ENCODE assay signal across 17 mouse cellular contexts in the genomic region with DNA sequence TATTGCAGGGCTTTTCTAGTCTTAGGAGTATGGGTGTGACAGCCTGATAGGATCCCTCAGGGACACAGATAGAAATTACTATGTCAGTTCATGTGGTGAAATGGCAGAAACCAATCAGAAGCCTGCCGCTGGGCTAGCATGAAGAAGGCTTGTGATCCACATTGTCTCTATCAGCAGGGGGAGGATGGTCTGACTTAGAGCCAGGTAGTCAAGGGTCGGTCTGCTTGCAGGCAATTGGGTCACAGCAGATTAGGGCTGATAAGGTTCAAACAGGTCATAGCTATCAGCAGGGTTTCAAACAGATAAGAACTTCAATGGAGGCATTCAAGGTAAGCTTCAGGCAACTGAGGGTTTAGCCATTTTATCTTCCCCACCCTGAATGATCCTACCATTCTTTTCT. TPM values are rescaled to one million over a fixed set of nuclear protein-coding genes. Genes with fewer than 3 reads are reported as not detected.
DNase-seq lines count a peak whose midpoint lies in the region; ATAC-seq and TF ChIP-seq lines count a peak whose summit lies in the region.
"Had no signal": no experiment of that assay in that cellular context is flagged by ENCODE, and none has a peak within 500 bp of the region (broad histone marks: within the 10 kb centered on the region; RNA-seq: fewer than 3 reads in every experiment).

No protein-coding gene starts in this region.

- no peaks in the 10 kb centered on the region for H3K27me3 ChIP-seq in liver, embryonic 12.5 days (replicated peaks)
- no peaks in the 10 kb centered on the region for H3K27me3 ChIP-seq in liver, embryonic 11.5 days (replicated peaks; ENCODE audit: control insufficient read depth, insufficient read depth, low read length)
- H3K27me3 ChIP-seq in intestine, embryonic 14.5 days (replicated peaks; ENCODE audit: control insufficient read depth, insufficient read depth, low read length), result no peaks in the 10 kb centered on the region
- H3K27me3 ChIP-seq in intestine, postnatal 0 days (replicated peaks; ENCODE audit: control insufficient read depth, insufficient read depth, low read length), result no peaks in the 10 kb centered on the region
- H3K27me3 ChIP-seq in forebrain, embryonic 15.5 days, result no peaks in the 10 kb centered on the region
- H3K27me3 ChIP-seq: CH12.LX; embryonic facial prominence, embryonic 12.5 days; forebrain, embryonic 12.5 days; hindbrain, embryonic 12.5 days had no signal

- DNase-seq in liver, embryonic 11.5 days (ENCODE audit: low spot score), result no peak
- DNase-seq in intestine, embryonic 14.5 days (ENCODE audit: low spot score), result no peak
- DNase-seq: cerebellum, adult 2 months; cerebellum, postnatal 14 days; forebrain, postnatal 0 days; gastrocnemius, adult 2 months; gastrocnemius, postnatal 25 days; heart, postnatal 4 days had no signal

- peaks cover 28% of the 10 kb centered on the region for H3K4me1 ChIP-seq in liver, embryonic 12.5 days
- peaks cover 17% of the 10 kb centered on the region for H3K4me1 ChIP-seq in liver, embryonic 11.5 days (replicated peaks; ENCODE audit: control insufficient read depth, insufficient read depth, low read length)
- peaks cover 5% of the 10 kb centered on the region; the same call in 1 of the 2 replicates for H3K4me1 ChIP-seq in intestine, embryonic 14.5 days (replicated peaks; ENCODE audit: control insufficient read depth, insufficient read depth, low read length)
- H3K4me1 ChIP-seq in intestine, postnatal 0 days (replicated peaks; ENCODE audit: control insufficient read depth, insufficient read depth, low read length), result peaks cover 5% of the 10 kb centered on the region; the same call in 1 of the 2 replicates
- H3K4me1 ChIP-seq in forebrain, embryonic 15.5 days, result no peaks in the 10 kb centered on the region
- H3K4me1 ChIP-seq: embryonic facial prominence, embryonic 12.5 days; forebrain, embryonic 12.5 days; hindbrain, embryonic 12.5 days had no signal

- no peak overlapping the region for H3K9ac ChIP-seq in liver, embryonic 12.5 days
- no peak overlapping the region for H3K9ac ChIP-seq in liver, embryonic 11.5 days (ENCODE audit: low read depth, low read length)
- no peak overlapping the region for H3K9ac ChIP-seq in intestine, embryonic 14.5 days (ENCODE audit: low read length)
- H3K9ac ChIP-seq in intestine, postnatal 0 days (ENCODE audit: low read depth, low read length), result no peak overlapping the region
- no peak overlapping the region for H3K9ac ChIP-seq in forebrain, embryonic 15.5 days (replicated peaks)
- H3K9ac ChIP-seq: embryonic facial prominence, embryonic 12.5 days; forebrain, embryonic 12.5 days; forebrain, postnatal 0 days; hindbrain, embryonic 12.5 days had no signal

- peaks cover 97% of the 10 kb centered on the region for H3K36me3 ChIP-seq in liver, embryonic 12.5 days
- peaks cover 35% of the 10 kb centered on the region for H3K36me3 ChIP-seq in liver, embryonic 11.5 days (ENCODE audit: control insufficient read depth, insufficient read depth, low read length)
- H3K36me3 ChIP-seq in intestine, embryonic 14.5 days (ENCODE audit: control insufficient read depth, insufficient read depth, low read length), result peaks cover 68% of the 10 kb centered on the region
- peaks cover 65% of the 10 kb centered on the region for H3K36me3 ChIP-seq in intestine, postnatal 0 days (ENCODE audit: control insufficient read depth, insufficient read depth)
- peaks cover 57% of the 10 kb centered on the region for H3K36me3 ChIP-seq in forebrain, embryonic 15.5 days

- whole genome bisulfite sequencing in liver, embryonic 12.5 days (ENCODE audit: insufficient replicate concordance), result 55% methylated on average over 2 of the region's 2 CpGs
- WGBS in liver, embryonic 11.5 days, result 65% methylated on average over 2 of the region's 2 CpGs
- WGBS in intestine, embryonic 14.5 days, result 68% methylated on average over 2 of the region's 2 CpGs
- WGBS in intestine, postnatal 0 days, result 43% methylated on average over 2 of the region's 2 CpGs
- WGBS in forebrain, embryonic 15.5 days, result 88% methylated on average over 2 of the region's 2 CpGs

- no peak overlapping the region for H3K4me2 ChIP-seq in liver, embryonic 12.5 days
- no peak overlapping the region for H3K4me2 ChIP-seq in liver, embryonic 11.5 days
- H3K4me2 ChIP-seq in intestine, embryonic 14.5 days (ENCODE audit: low read length), result no peak overlapping the region
- H3K4me2 ChIP-seq in intestine, postnatal 0 days (replicated peaks; ENCODE audit: low read depth), result no peak overlapping the region
- no peak overlapping the region for H3K4me2 ChIP-seq in forebrain, embryonic 15.5 days (replicated peaks)
- H3K4me2 ChIP-seq: embryonic facial prominence, embryonic 12.5 days; forebrain, embryonic 12.5 days; hindbrain, embryonic 12.5 days had no signal

- no peak overlapping the region for H3K27ac ChIP-seq in liver, embryonic 12.5 days
- H3K27ac ChIP-seq in liver, embryonic 11.5 days (ENCODE audit: low read depth, low read length), result no peak overlapping the region
- no peak overlapping the region for H3K27ac ChIP-seq in intestine, embryonic 14.5 days (ENCODE audit: low read depth)
- H3K27ac ChIP-seq in intestine, postnatal 0 days (ENCODE audit: low read depth, low read length), result peak overlapping the region; percentile 16; the same call in 1 of the 2 replicates
- no peak overlapping the region for H3K27ac ChIP-seq in forebrain, embryonic 15.5 days (replicated peaks)
- H3K27ac ChIP-seq: embryonic facial prominence, embryonic 12.5 days; forebrain, embryonic 12.5 days; gastrocnemius, adult 2 months; hindbrain, embryonic 12.5 days had no signal

- TF ChIP-seq CTCF in intestine, postnatal 0 days (IDR thresholded peaks at IDR 0.05; ENCODE audit: low read depth), result no peak

- H3K9me3 ChIP-seq in liver, embryonic 12.5 days (replicated peaks), result no peaks in the 10 kb centered on the region
- H3K9me3 ChIP-seq in liver, embryonic 11.5 days (ENCODE audit: control insufficient read depth, low read length), result no peaks in the 10 kb centered on the region
- H3K9me3 ChIP-seq in intestine, embryonic 14.5 days (ENCODE audit: control insufficient read depth, low read length), result no peaks in the 10 kb centered on the region
- no peaks in the 10 kb centered on the region for H3K9me3 ChIP-seq in intestine, postnatal 0 days (ENCODE audit: control insufficient read depth)
- H3K9me3 ChIP-seq in forebrain, embryonic 15.5 days, result no peaks in the 10 kb centered on the region
- H3K9me3 ChIP-seq: embryonic facial prominence, embryonic 12.5 days; forebrain, embryonic 12.5 days; hindbrain, embryonic 12.5 days had no signal

- no peak overlapping the region for H3K4me3 ChIP-seq in liver, embryonic 12.5 days
- H3K4me3 ChIP-seq in liver, embryonic 11.5 days (ENCODE audit: low read depth, low read length), result no peak overlapping the region
- H3K4me3 ChIP-seq in intestine, embryonic 14.5 days (ENCODE audit: low read depth, low read length), result no peak overlapping the region
- H3K4me3 ChIP-seq in intestine, postnatal 0 days (ENCODE audit: low read depth, low read length), result no peak overlapping the region
- H3K4me3 ChIP-seq in forebrain, embryonic 15.5 days, result no peak overlapping the region
- H3K4me3 ChIP-seq: embryonic facial prominence, embryonic 12.5 days; forebrain, embryonic 12.5 days; gastrocnemius, adult 2 months; hindbrain, embryonic 12.5 days had no signal

- ATAC-seq in liver, embryonic 12.5 days, result 0 out of 2 replicates have a peak, but pooled peaks have one; percentile 31
- no peak for ATAC-seq in liver, embryonic 11.5 days (replicated peaks; ENCODE audit: low FRiP score)
- peak; percentile 70 for ATAC-seq in intestine, embryonic 14.5 days (replicated peaks; ENCODE audit: low FRiP score, low TSS enrichment, low read depth)
- ATAC-seq in intestine, postnatal 0 days, result peak; percentile 44
- no peak for ATAC-seq in megakaryocyte progenitor cell, adult 5-6 weeks (replicated peaks; ENCODE audit: poor library complexity)
- no peak for ATAC-seq in forebrain, embryonic 15.5 days (replicated peaks)
- ATAC-seq: forebrain, postnatal 0 days; hindbrain, embryonic 16.5 days had no signal

RNA-seq across cellular contexts. Expression of a gene that starts 7.4 kb away (rescaled TPM):
- 67.4 and 68.8 TPM in 2 replicates for polyA plus RNA-seq in liver, embryonic 12.5 days (2016; fragmentation: Nextera tagmentation; extraction: Ambion mirVana)
- polyA plus RNA-seq in liver, embryonic 11.5 days (2014; fragmentation: Nextera tagmentation; extraction: Ambion mirVana), result 103 and 114 TPM in 2 replicates
- 119 and 127 TPM in 2 replicates for polyA plus RNA-seq in intestine, embryonic 14.5 days (2014; fragmentation: Nextera tagmentation; extraction: Ambion mirVana)
- polyA plus RNA-seq in intestine, postnatal 0 days (2015; fragmentation: Nextera tagmentation; extraction: Ambion mirVana), result 204 and 226 TPM in 2 replicates
- 35.5 and 39.4 TPM in 2 replicates for total RNA-seq in megakaryocyte progenitor cell, adult 5-6 weeks (2015)
- total RNA-seq in megakaryocyte progenitor cell, adult 5-6 weeks (2017), result 34.3 and 44.5 TPM in 2 replicates
- 78.8 and 79.1 TPM in 2 replicates for polyA plus RNA-seq in forebrain, embryonic 15.5 days (2015; fragmentation: Nextera tagmentation; extraction: Ambion mirVana)

RNA-seq across cellular contexts. Expression of a gene that starts 31.1 kb away (rescaled TPM):
- 3.6 and 3.9 TPM in 2 replicates for polyA plus RNA-seq in liver, embryonic 12.5 days (2016; fragmentation: Nextera tagmentation; extraction: Ambion mirVana)
- 4.9 and 5.0 TPM in 2 replicates for polyA plus RNA-seq in liver, embryonic 11.5 days (2014; fragmentation: Nextera tagmentation; extraction: Ambion mirVana)
- 11.8 and 12.7 TPM in 2 replicates for polyA plus RNA-seq in intestine, embryonic 14.5 days (2014; fragmentation: Nextera tagmentation; extraction: Ambion mirVana)
- 10.4 and 11.2 TPM in 2 replicates for polyA plus RNA-seq in intestine, postnatal 0 days (2015; fragmentation: Nextera tagmentation; extraction: Ambion mirVana)
- 4.7 and 7.5 TPM in 2 replicates for total RNA-seq in megakaryocyte progenitor cell, adult 5-6 weeks (2015)
- 5.3 and 6.6 TPM in 2 replicates for total RNA-seq in megakaryocyte progenitor cell, adult 5-6 weeks (2017)
- polyA plus RNA-seq in forebrain, embryonic 15.5 days (2015; fragmentation: Nextera tagmentation; extraction: Ambion mirVana), result 12.8 and 14.1 TPM in 2 replicates

RNA-seq across cellular contexts. Expression of a gene that starts 31.3 kb away (rescaled TPM):
- polyA plus RNA-seq in liver, embryonic 12.5 days (2016; fragmentation: Nextera tagmentation; extraction: Ambion mirVana), result 2.6 TPM in 2 replicates
- polyA plus RNA-seq in liver, embryonic 11.5 days (2014; fragmentation: Nextera tagmentation; extraction: Ambion mirVana), result 3.0 and 3.8 TPM in 2 replicates
- polyA plus RNA-seq in intestine, embryonic 14.5 days (2014; fragmentation: Nextera tagmentation; extraction: Ambion mirVana), result 10.6 and 11.7 TPM in 2 replicates
- 6.8 and 8.0 TPM in 2 replicates for polyA plus RNA-seq in intestine, postnatal 0 days (2015; fragmentation: Nextera tagmentation; extraction: Ambion mirVana)
- total RNA-seq in megakaryocyte progenitor cell, adult 5-6 weeks (2015), result 6.4 and 7.9 TPM in 2 replicates
- 7.5 and 19.3 TPM in 2 replicates for total RNA-seq in megakaryocyte progenitor cell, adult 5-6 weeks (2017)
- 8.4 and 8.6 TPM in 2 replicates for polyA plus RNA-seq in forebrain, embryonic 15.5 days (2015; fragmentation: Nextera tagmentation; extraction: Ambion mirVana)

Comparison
In these comparisons a context has a peak if more than half of its experiments do, and no peak if none do; other contexts are left out.
1. ATAC-seq: peak in liver, embryonic 12.5 days (single experiment), intestine, embryonic 14.5 days (single experiment) and intestine, postnatal 0 days (single experiment); none in liver, embryonic 11.5 days (single experiment), megakaryocyte progenitor cell, adult 5-6 weeks (single experiment) and forebrain, embryonic 15.5 days (single experiment).